Mouse (Mus musculus): ENCODE results near the gene Bub1. TPM values are rescaled to one million over a fixed set of nuclear protein-coding genes. Genes with fewer than 3 reads are reported as not detected.

The Bub1 gene
- 0.39 to 2.0 TPM (median 0.98 TPM) in 4 replicates for total RNA-seq (2023)

DNA sequence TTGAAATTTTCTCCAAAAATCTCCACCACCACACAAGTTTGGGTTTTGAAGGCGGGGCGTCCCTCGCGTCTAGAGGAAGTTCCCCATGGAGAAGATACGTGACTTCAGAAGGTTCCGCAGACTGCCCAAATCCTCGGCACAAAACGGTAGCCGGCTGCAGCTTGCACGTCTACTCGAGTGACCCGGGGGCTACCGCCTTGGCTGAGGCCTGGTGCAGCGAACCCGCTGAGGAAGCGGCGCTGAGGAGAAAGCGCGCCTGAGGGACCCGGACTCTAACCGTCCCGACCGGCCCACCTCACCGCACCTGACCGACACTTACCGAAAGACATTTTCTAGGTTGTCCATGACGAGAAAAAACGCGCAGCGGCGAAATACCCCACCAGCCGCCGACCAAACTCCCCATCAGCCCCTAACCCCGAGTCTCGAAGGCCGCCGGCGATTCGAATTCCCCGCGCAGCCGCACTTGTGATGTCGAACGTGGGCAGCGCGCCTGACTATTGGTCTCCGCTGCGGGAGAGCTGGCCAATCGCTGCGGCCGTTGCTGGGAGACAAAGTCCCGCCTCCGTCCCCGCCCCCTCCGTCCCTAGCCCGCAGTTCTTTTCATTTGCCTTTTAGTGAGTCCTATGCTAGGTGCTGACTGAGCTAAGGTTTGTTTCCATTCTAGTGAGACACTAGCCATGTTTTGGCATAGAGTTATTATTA is at the start of gene Bub1:
Gene Bub1 (minus strand): TSS at position 465 of the 702 bp plus-strand sequence.

DNA sequence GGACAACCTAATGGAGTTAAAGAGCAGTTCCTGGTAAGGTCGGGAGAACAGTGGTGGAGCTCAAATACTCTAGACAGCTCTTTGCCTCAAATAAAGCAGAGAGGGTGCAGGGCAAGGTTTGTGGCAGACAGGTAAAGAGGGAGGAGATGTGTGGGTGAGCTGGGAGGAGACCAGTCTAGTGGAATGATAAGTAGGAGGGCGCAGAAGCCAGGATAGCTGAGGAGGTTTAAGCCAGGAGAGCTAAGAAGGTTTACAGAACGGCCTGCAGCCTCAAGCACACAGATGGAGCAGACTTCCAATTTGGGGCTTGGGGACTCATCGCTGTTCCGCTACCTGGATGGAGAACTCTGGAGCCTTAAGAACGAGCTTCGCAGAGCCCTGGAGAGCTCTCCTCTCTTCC is 6.9 kb upstream of the Bub1 start, which contains the start of gene Acoxl:
Gene Acoxl (plus strand): TSS at position 301 of the 400 bp plus-strand sequence.

DNA sequence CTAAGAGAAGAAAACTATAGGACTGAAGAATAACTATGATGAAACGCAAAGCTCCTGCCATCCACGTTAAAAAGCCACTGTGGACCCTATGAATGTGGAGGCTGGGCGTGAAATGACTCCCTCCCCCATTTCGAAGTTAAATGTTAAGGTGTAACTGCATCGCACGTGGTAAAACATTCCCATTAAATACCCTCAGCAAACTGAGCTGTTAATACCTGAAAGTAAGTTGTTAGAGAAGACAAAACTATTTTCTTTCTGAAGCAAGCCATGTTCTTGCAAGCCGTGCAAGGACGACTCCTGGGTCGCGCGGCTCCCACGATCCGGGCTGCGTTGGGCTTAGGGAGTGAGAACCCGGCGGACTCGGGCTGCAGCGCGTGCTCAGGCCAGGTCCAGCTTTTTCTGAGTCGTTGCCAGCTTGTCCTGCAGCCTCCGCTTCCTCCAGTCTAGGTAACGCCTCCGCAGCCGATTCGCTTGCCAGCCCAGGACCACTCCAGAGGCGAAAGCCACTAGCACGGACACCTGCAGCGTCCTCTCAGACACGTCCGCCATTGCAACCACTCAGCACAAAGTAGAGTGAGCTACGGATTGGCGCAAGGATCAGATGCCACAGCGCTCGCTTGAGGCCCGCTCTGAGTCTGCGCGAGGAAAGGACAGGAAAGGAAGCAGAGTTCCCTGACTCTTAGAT is 39.6 kb downstream of the Bub1 start, which contains the start of gene Mtln:
Gene Mtln (minus strand): TSS at position 570 of the 685 bp plus-strand sequence.

DNA sequence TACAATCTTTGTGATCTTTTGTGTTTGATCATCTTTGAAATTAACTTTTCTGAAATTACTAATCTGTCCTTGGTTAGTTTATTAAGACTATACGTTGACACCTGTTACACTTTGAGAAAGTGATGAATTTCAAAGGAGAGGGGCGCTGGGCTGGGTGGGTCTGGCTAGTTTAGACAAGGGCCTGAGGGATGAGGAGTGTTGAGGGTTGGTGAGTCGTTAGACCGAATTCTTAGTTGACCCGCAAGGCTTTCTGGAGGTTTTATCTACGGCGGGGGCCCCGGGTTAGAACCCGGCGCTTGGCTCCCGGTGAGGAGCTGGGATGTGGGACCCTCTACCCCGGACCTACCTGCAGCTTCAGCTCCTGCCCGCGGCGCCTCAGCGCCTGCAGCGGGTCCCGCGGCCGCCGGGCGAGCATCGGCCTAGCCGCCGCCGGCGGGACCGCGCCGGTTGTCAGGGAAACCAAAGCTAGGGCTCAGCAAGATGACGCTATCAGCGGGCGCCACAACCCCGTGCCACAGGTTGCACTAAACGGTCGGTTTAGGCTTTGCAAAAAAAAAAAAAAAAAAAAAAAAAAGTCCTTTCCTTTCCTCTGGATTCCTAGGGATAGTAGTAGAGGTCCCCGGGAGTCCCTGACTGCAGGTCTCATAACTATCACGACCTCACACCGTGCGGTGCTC is 43.1 kb downstream of the Bub1 start, which contains the start of gene Nphp1:
Gene Nphp1 (minus strand): TSS at position 458 of the 677 bp plus-strand sequence.

Other genes with a start within 250 kb of the Bub1 start
- gene Zfp661, start 244.8 kb downstream of the Bub1 start, total RNA-seq (2023), result 4.1 to 5.7 TPM (median 4.9 TPM) in 4 replicates
- 74.3 to 98.2 TPM (median 82.5 TPM) in 4 replicates for gene Mrps5, start 244.6 kb downstream of the Bub1 start, total RNA-seq (2023)
- gene Mal, start 175.2 kb downstream of the Bub1 start, total RNA-seq (2023), result not detected in 4 replicates
- 0.44 to 0.85 TPM (median 0.57 TPM) in 3 of 4 replicates, not detected in the other for gene Mall, start 101.9 kb downstream of the Bub1 start, total RNA-seq (2023)
- 1.4 to 2.9 TPM (median 1.9 TPM) in 4 replicates for gene Nphp1, start 43.0 kb downstream of the Bub1 start, total RNA-seq (2023)
- gene Mtln, start 39.4 kb downstream of the Bub1 start, total RNA-seq (2023), result 10.9 to 15.6 TPM (median 12.8 TPM) in 4 replicates
- gene Acoxl, start 7.0 kb upstream of the Bub1 start, total RNA-seq (2023), result not detected in 4 replicates